Mouse (Mus musculus): ENCODE measurements at regions not wholly inside any gene's neighbourhood (a gene's known extent, or its start where the extent isn't known, plus 50 kb on each side); places are given as distances from the start of the nearest gene placed in this dataset.

GRCm38 (mm10) chr8:30732585-30733253 is 2695.8 kb upstream of the 5930422O12Rik start:
- TF ChIP-seq EP300 (IDR thresholded peaks at IDR 0.05; ENCODE audit: low read depth) (no peak), CTCF (IDR thresholded peaks at IDR 0.05; ENCODE audit: low read depth) (no peak)
- H3K4me2 ChIP-seq (ENCODE audit: low read depth, low read length), result no peak overlapping the region
- no peak for DNase-seq (ENCODE audit: low spot score)
- ATAC-seq (ENCODE audit: insufficient read depth, low read depth), result no peak
- H3K9ac ChIP-seq (replicated peaks; ENCODE audit: low read depth, low read length), result no peak overlapping the region
- no peaks in the 10 kb centered on the region for H3K36me3 ChIP-seq (replicated peaks; ENCODE audit: control insufficient read depth, insufficient read depth, low read length)
- 70% methylated on average over 11 of the region's 11 CpGs for WGBS
- H3K27me3 ChIP-seq (ENCODE audit: control insufficient read depth, insufficient read depth, low read length), result no peaks in the 10 kb centered on the region
- no peak overlapping the region for H3K4me3 ChIP-seq (ENCODE audit: low read depth, low read length)
- H3K4me1 ChIP-seq (ENCODE audit: control insufficient read depth, insufficient read depth), result no peaks in the 10 kb centered on the region
- H3K27ac ChIP-seq (ENCODE audit: low read depth), result no peak overlapping the region
- H3K9me3 ChIP-seq (replicated peaks; ENCODE audit: control insufficient read depth, low read length), result no peaks in the 10 kb centered on the region

DNA sequence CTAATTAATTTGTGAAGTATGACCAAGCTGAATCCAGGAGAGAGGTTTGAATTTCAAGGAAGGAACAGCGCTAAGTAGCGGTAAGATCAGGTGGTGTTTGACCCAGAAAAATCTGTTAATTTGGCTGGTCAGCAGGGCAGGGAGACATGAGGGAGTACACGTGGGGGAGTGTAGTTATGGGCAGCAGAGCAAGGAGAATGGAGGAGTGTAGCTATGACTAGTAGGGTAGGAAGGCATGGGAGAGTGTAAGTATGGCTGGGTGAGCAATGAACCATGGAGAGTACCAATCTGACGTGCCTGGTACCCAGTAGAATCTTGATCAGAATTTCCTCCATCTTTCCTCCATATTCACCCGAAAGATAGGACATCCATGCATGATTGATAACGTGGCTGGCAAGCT is 2695.1 kb upstream of the 5930422O12Rik start:
- H3K36me3 ChIP-seq (replicated peaks; ENCODE audit: control insufficient read depth, insufficient read depth, low read length), result no peaks in the 10 kb centered on the region
- no peak overlapping the region for H3K27ac ChIP-seq (ENCODE audit: low read depth)
- TF ChIP-seq CTCF (IDR thresholded peaks at IDR 0.05; ENCODE audit: low read depth) (no peak), EP300 (IDR thresholded peaks at IDR 0.05; ENCODE audit: low read depth) (no peak)
- ATAC-seq (ENCODE audit: insufficient read depth, low read depth) (no peak), DNase-seq (ENCODE audit: low spot score) (no peak)
- H3K4me3 ChIP-seq (ENCODE audit: low read depth, low read length), result no peak overlapping the region
- 76% methylated on average over 6 of the region's 6 CpGs for WGBS
- H3K27me3 ChIP-seq (ENCODE audit: control insufficient read depth, insufficient read depth, low read length), result no peaks in the 10 kb centered on the region
- H3K4me2 ChIP-seq (ENCODE audit: low read depth, low read length), result no peak overlapping the region
- no peaks in the 10 kb centered on the region for H3K9me3 ChIP-seq (replicated peaks; ENCODE audit: control insufficient read depth, low read length)
- H3K9ac ChIP-seq (replicated peaks; ENCODE audit: low read depth, low read length), result no peak overlapping the region
- no peaks in the 10 kb centered on the region for H3K4me1 ChIP-seq (ENCODE audit: control insufficient read depth, insufficient read depth)

GRCm38 (mm10) chr8:30735338-30735737 is 2693.2 kb upstream of the 5930422O12Rik start:
- Histone ChIP-seq H3K27ac (ENCODE audit: low read depth) (no peak overlapping the region), H3K4me1 (ENCODE audit: control insufficient read depth, insufficient read depth) (no peaks in the 10 kb centered on the region), H3K4me3 (ENCODE audit: low read depth, low read length) (no peak overlapping the region), H3K27me3 (ENCODE audit: control insufficient read depth, insufficient read depth, low read length) (no peaks in the 10 kb centered on the region), H3K9me3 (replicated peaks; ENCODE audit: control insufficient read depth, low read length) (no peaks in the 10 kb centered on the region), H3K4me2 (ENCODE audit: low read depth, low read length) (no peak overlapping the region), H3K36me3 (replicated peaks; ENCODE audit: control insufficient read depth, insufficient read depth, low read length) (no peaks in the 10 kb centered on the region), H3K9ac (replicated peaks; ENCODE audit: low read depth, low read length) (no peak overlapping the region)
- no peak for TF ChIP-seq CTCF (IDR thresholded peaks at IDR 0.05; ENCODE audit: low read depth)
- no peak for TF ChIP-seq EP300 (IDR thresholded peaks at IDR 0.05; ENCODE audit: low read depth)
- ATAC-seq (ENCODE audit: insufficient read depth, low read depth), result no peak
- DNase-seq (ENCODE audit: low spot score), result no peak
- WGBS, result 63% methylated on average over 5 of the region's 5 CpGs

GRCm38 (mm10) chr8:30735740-30736139 is 2692.8 kb upstream of the 5930422O12Rik start:
- H3K27ac ChIP-seq (ENCODE audit: low read depth), result no peak overlapping the region
- no peaks in the 10 kb centered on the region for H3K27me3 ChIP-seq (ENCODE audit: control insufficient read depth, insufficient read depth, low read length)
- H3K4me3 ChIP-seq (ENCODE audit: low read depth, low read length), result no peak overlapping the region
- H3K36me3 ChIP-seq (replicated peaks; ENCODE audit: control insufficient read depth, insufficient read depth, low read length), result no peaks in the 10 kb centered on the region
- DNase-seq (ENCODE audit: low spot score) (no peak), ATAC-seq (ENCODE audit: insufficient read depth, low read depth) (no peak)
- WGBS, result 78% methylated on average over 10 of the region's 10 CpGs
- no peak overlapping the region for H3K4me2 ChIP-seq (ENCODE audit: low read depth, low read length)
- H3K4me1 ChIP-seq (ENCODE audit: control insufficient read depth, insufficient read depth), result no peaks in the 10 kb centered on the region
- H3K9me3 ChIP-seq (replicated peaks; ENCODE audit: control insufficient read depth, low read length), result no peaks in the 10 kb centered on the region
- H3K9ac ChIP-seq (replicated peaks; ENCODE audit: low read depth, low read length), result no peak overlapping the region
- no peak for TF ChIP-seq EP300 (IDR thresholded peaks at IDR 0.05; ENCODE audit: low read depth)
- no peak for TF ChIP-seq CTCF (IDR thresholded peaks at IDR 0.05; ENCODE audit: low read depth)

- H3K4me1 ChIP-seq (ENCODE audit: control insufficient read depth, insufficient read depth), result no peaks in the 10 kb centered on the region
- H3K9ac ChIP-seq (replicated peaks; ENCODE audit: low read depth, low read length), result no peak overlapping the region
- H3K9me3 ChIP-seq (replicated peaks; ENCODE audit: control insufficient read depth, low read length), result no peaks in the 10 kb centered on the region
- H3K27ac ChIP-seq (ENCODE audit: low read depth), result no peak overlapping the region
- DNase-seq (ENCODE audit: low spot score) (no peak), ATAC-seq (ENCODE audit: insufficient read depth, low read depth) (no peak)
- H3K27me3 ChIP-seq (ENCODE audit: control insufficient read depth, insufficient read depth, low read length), result no peaks in the 10 kb centered on the region
- no peak overlapping the region for H3K4me2 ChIP-seq (ENCODE audit: low read depth, low read length)
- TF ChIP-seq EP300 (IDR thresholded peaks at IDR 0.05; ENCODE audit: low read depth) (no peak), CTCF (IDR thresholded peaks at IDR 0.05; ENCODE audit: low read depth) (no peak)
- H3K36me3 ChIP-seq (replicated peaks; ENCODE audit: control insufficient read depth, insufficient read depth, low read length), result no peaks in the 10 kb centered on the region
- WGBS, result 67% methylated on average over 3 of the region's 3 CpGs
- H3K4me3 ChIP-seq (ENCODE audit: low read depth, low read length), result no peak overlapping the region
Observed at GRCm38 (mm10) chr8:30746874-30747273, 2681.6 kb upstream of the 5930422O12Rik start.

Measured in heart, postnatal 0 days (tissue).